Mouse (Mus musculus) cerebellum, postnatal 14 days (tissue): ENCODE results near the gene Fbh1.

ENCODE experiments used
- DNase-seq, 2 experiments: peaks; one replicate each; pipeline ENCODE4 v3.0.0; 2021; ENCODE audit warnings: mixed read lengths in 2 of 2

The Fbh1 gene

GRCm38 (mm10) chr2:11777091-11778068 lies at the start of gene Fbh1, which contains the start of gene Ankrd16:
Fbh1 (minus strand) TSS chr2:11777582.
Ankrd16 (plus strand) TSS chr2:11777876.
- peak; percentile 100 for DNase-seq

- no peak for DNase-seq
Observed at GRCm38 (mm10) chr2:11801299-11801930, 24.0 kb upstream of the Fbh1 start.

GRCm38 (mm10) chr2:11797930-11798364 lies 20.6 kb upstream of the Fbh1 start:
- DNase-seq = no peak

GRCm38 (mm10) chr2:11794668-11795067 lies 17.3 kb upstream of the Fbh1 start:
- no peak for DNase-seq

- peak; percentile 18 to 65 for DNase-seq
Observed at GRCm38 (mm10) chr2:11784159-11784558, 6.8 kb upstream of the Fbh1 start.

GRCm38 (mm10) chr2:11778087-11778823 lies 873 bp upstream of the Fbh1 start:
- DNase-seq = peak; percentile 87 to 92

- no peak for DNase-seq
Observed at GRCm38 (mm10) chr2:11776415-11776814, 967 bp downstream of the Fbh1 start.

- DNase-seq = no peak
Observed at GRCm38 (mm10) chr2:11775121-11775520, 2.3 kb downstream of the Fbh1 start.

- DNase-seq = no peak
Observed at GRCm38 (mm10) chr2:11774426-11774825, 3.0 kb downstream of the Fbh1 start.

GRCm38 (mm10) chr2:11772401-11772800 lies 5.0 kb downstream of the Fbh1 start:
- DNase-seq = no peak

GRCm38 (mm10) chr2:11771701-11772100 lies 5.7 kb downstream of the Fbh1 start:
- DNase-seq = no peak

GRCm38 (mm10) chr2:11767161-11767545 lies 10.2 kb downstream of the Fbh1 start:
- peak; percentile 9 to 22 for DNase-seq

GRCm38 (mm10) chr2:11766485-11767160 lies 10.8 kb downstream of the Fbh1 start:
- no peak for DNase-seq

- peak; percentile 26 to 65 for DNase-seq
Observed at GRCm38 (mm10) chr2:11765694-11766093, 11.7 kb downstream of the Fbh1 start.

GRCm38 (mm10) chr2:11762541-11762940 lies 14.8 kb downstream of the Fbh1 start:
- no peak for DNase-seq

- DNase-seq = no peak
Observed at GRCm38 (mm10) chr2:11739516-11740051, 37.8 kb downstream of the Fbh1 start.

- DNase-seq = no peak
Observed at GRCm38 (mm10) chr2:11738794-11739193, 38.6 kb downstream of the Fbh1 start.

GRCm38 (mm10) chr2:11735853-11736252 lies 41.5 kb downstream of the Fbh1 start:
- no peak for DNase-seq

- no peak for DNase-seq
Observed at GRCm38 (mm10) chr2:11732978-11733377, 44.4 kb downstream of the Fbh1 start.

- DNase-seq = no peak
Observed at GRCm38 (mm10) chr2:11729091-11729490, 48.3 kb downstream of the Fbh1 start.

GRCm38 (mm10) chr2:11727574-11727973 lies 49.8 kb downstream of the Fbh1 start:
- no peak for DNase-seq

GRCm38 (mm10) chr2:11722564-11722963 lies 54.8 kb downstream of the Fbh1 start:
- DNase-seq = no peak
